Mouse (Mus musculus) MEL (cell line): Measurements from ENCODE around the gene Rsad1. TPM values are rescaled to one million over a fixed set of nuclear protein-coding genes. Genes with fewer than 3 reads are reported as not detected.

Experiments used
- DNase-seq: peaks from one replicate; pipeline ENCODE4 v3.0.0; 2011; ENCODE audit warnings: low read depth, low spot score
- H3K27ac ChIP-seq: 2 replicates; pipeline ENCODE4 v1.5.1; 2012; ENCODE audit warnings: low read depth, mild to moderate bottlenecking, control low read depth, low read length, moderate library complexity; ENCODE audit not compliant: control insufficient read depth
- H3K27me3 ChIP-seq, 2 experiments: fragments of 150-350 bp in 1 of 2; sonication (generic) in 1 of 2; 2 replicates each; pipeline ENCODE4 v1.6.1; 2012; ENCODE audit warnings: low read length in 2 of 2, mild to moderate bottlenecking in 2 of 2, improper control_type of control experiment in 1 of 2, moderate library complexity in 1 of 2; ENCODE audit not compliant: insufficient read depth in 2 of 2, control insufficient read depth in 1 of 2
- H3K36me3 ChIP-seq, 2 experiments: 2 replicates each; pipeline ENCODE4 v1.6.1; 2012 to 2014; ENCODE audit warnings: low read length in 2 of 2, improper control_type of control experiment in 1 of 2, inconsistent platforms in 1 of 2, mild to moderate bottlenecking in 1 of 2; ENCODE audit not compliant: insufficient read depth in 2 of 2, control insufficient read depth in 1 of 2
- H3K4me1 ChIP-seq, 2 experiments: fragments of 150-350 bp in 1 of 2; sonication (generic) in 1 of 2; 2 replicates each; pipeline ENCODE4 v1.6.1; 2012; ENCODE audit warnings: low read length in 2 of 2, improper control_type of control experiment in 1 of 2, mild to moderate bottlenecking in 1 of 2; ENCODE audit not compliant: insufficient read depth in 2 of 2, control insufficient read depth in 1 of 2
- H3K4me3 ChIP-seq, 2 experiments: fragments of 150-350 bp in 1 of 2; sonication (generic) in 1 of 2; 2 replicates each; pipeline ENCODE4 v1.5.1; 2012; ENCODE audit warnings: low read depth in 2 of 2, low read length in 2 of 2, mild to moderate bottlenecking in 2 of 2, moderate library complexity in 2 of 2, control low read depth in 1 of 2, improper control_type of control experiment in 1 of 2; ENCODE audit not compliant: control insufficient read depth in 1 of 2, insufficient read depth in 1 of 2
- H3K79me2 ChIP-seq: 2 replicates; pipeline ENCODE4 v1.6.1; 2012; ENCODE audit warnings: mild to moderate bottlenecking, low read length, moderate library complexity; ENCODE audit not compliant: control insufficient read depth, poor library complexity, insufficient read depth
- H3K9ac ChIP-seq: 2 replicates; pipeline ENCODE4 v1.6.1; 2012; ENCODE audit warnings: low read depth, mild to moderate bottlenecking, control low read depth, low read length, moderate library complexity; ENCODE audit not compliant: control insufficient read depth, poor library complexity, severe bottlenecking
- H3K9me3 ChIP-seq: fragments of 150-350 bp; sonication (generic); replicated peaks from 2 replicates; pipeline ENCODE4 v1.6.1; 2012; ENCODE audit warnings: mild to moderate bottlenecking, low read length, improper control_type of control experiment, moderate library complexity; ENCODE audit not compliant: insufficient read depth
- BHLHE40 ChIP-seq: IDR thresholded peaks from 2 replicates; pipeline ENCODE4 v1.6.1; 2012; ENCODE audit warnings: low read depth, mild to moderate bottlenecking, inconsistent platforms, low read length, improper control_type of control experiment, borderline replicate concordance
- CHD1 ChIP-seq: IDR thresholded peaks from 2 replicates; pipeline ENCODE4 v1.6.1; 2012; ENCODE audit warnings: low read depth, mild to moderate bottlenecking, inconsistent platforms, low read length, improper control_type of control experiment
- E2F4 ChIP-seq: IDR thresholded peaks from 2 replicates; pipeline ENCODE4 v1.6.1; 2011; ENCODE audit warnings: low read depth, low read length, improper control_type of control experiment, borderline replicate concordance
- ETS1 ChIP-seq: IDR thresholded peaks from 2 replicates; pipeline ENCODE4 v1.6.1; 2012; ENCODE audit warnings: low read depth, mild to moderate bottlenecking, inconsistent platforms, low read length, improper control_type of control experiment, moderate library complexity
- GABPA ChIP-seq: IDR thresholded peaks from 2 replicates; pipeline ENCODE4 v1.6.1; 2012; ENCODE audit warnings: low read depth, mild to moderate bottlenecking, inconsistent platforms, low read length, improper control_type of control experiment, moderate library complexity
- GATA1 ChIP-seq: IDR thresholded peaks from 2 replicates; pipeline ENCODE4 v1.6.1; 2011; ENCODE audit warnings: low read depth, low read length, improper control_type of control experiment
- JUND ChIP-seq: IDR thresholded peaks from 2 replicates; pipeline ENCODE4 v1.6.1; 2011; ENCODE audit warnings: low read depth, mild to moderate bottlenecking, improper control_type of control experiment, low read length
- KAT2A ChIP-seq: conservative IDR thresholded peaks from 2 replicates; pipeline ENCODE4 v1.6.1; 2012; ENCODE audit warnings: low read depth, low read length, improper control_type of control experiment, inconsistent platforms
- MAZ ChIP-seq: IDR thresholded peaks from 2 replicates; pipeline ENCODE4 v1.6.1; 2012; ENCODE audit warnings: low read depth, mild to moderate bottlenecking, inconsistent platforms, low read length, improper control_type of control experiment
- MXI1 ChIP-seq: IDR thresholded peaks from 2 replicates; pipeline ENCODE4 v1.6.1; 2011; ENCODE audit warnings: mild to moderate bottlenecking, low read depth, low read length, improper control_type of control experiment
- MYC ChIP-seq: IDR thresholded peaks from 2 replicates; pipeline ENCODE4 v1.6.1; 2011; ENCODE audit warnings: low read depth, mild to moderate bottlenecking, low read length, improper control_type of control experiment, moderate library complexity
- POLR2AphosphoS2 ChIP-seq: IDR thresholded peaks from 2 replicates; pipeline ENCODE4 v1.6.1; 2011; ENCODE audit warnings: low read length, improper control_type of control experiment
- POLR2AphosphoS5 ChIP-seq: IDR thresholded peaks from 2 replicates; pipeline ENCODE4 v1.6.1; 2012; ENCODE audit warnings: low read depth, borderline replicate concordance, mild to moderate bottlenecking, inconsistent platforms, low read length, moderate library complexity, mixed read lengths
- RAD21 ChIP-seq: IDR thresholded peaks from 2 replicates; pipeline ENCODE4 v1.6.1; 2011; ENCODE audit warnings: mild to moderate bottlenecking, low read depth, low read length, improper control_type of control experiment
- RCOR1 ChIP-seq: IDR thresholded peaks from 2 replicates; pipeline ENCODE4 v1.6.1; 2012; ENCODE audit warnings: low read depth, mild to moderate bottlenecking, inconsistent platforms, low read length, improper control_type of control experiment
- SIN3A ChIP-seq: IDR thresholded peaks from 2 replicates; pipeline ENCODE4 v1.6.1; 2012; ENCODE audit warnings: low read length, improper control_type of control experiment, inconsistent platforms
- TAL1 ChIP-seq: IDR thresholded peaks from 2 replicates; pipeline ENCODE4 v1.6.1; 2012; ENCODE audit warnings: mild to moderate bottlenecking, inconsistent platforms, low read length, moderate library complexity, mixed read lengths
- USF1 ChIP-seq: IDR thresholded peaks from 2 replicates; pipeline ENCODE4 v1.6.1; 2014; ENCODE audit warnings: low read depth, mild to moderate bottlenecking, inconsistent platforms, low read length, improper control_type of control experiment, moderate library complexity
- USF2 ChIP-seq, 2 experiments: IDR thresholded peaks; 2 replicates each; pipeline ENCODE4 v1.6.1; 2011 to 2012; ENCODE audit warnings: improper control_type of control experiment in 2 of 2, low read length in 2 of 2, borderline replicate concordance in 1 of 2, inconsistent platforms in 1 of 2, low read depth in 1 of 2, mild to moderate bottlenecking in 1 of 2; ENCODE audit not compliant: insufficient read depth in 1 of 2
- ZNF384 ChIP-seq: IDR thresholded peaks from 2 replicates; pipeline ENCODE4 v1.6.1; 2012; ENCODE audit warnings: low read depth, mild to moderate bottlenecking, inconsistent platforms, low read length, improper control_type of control experiment
- polyA plus RNA-seq, 2 experiments: library from polyadenylated mRNA; stranded (reverse) in 1 of 2; unstranded in 1 of 2; fragments of >175 nt in 1 of 2; fragments of >200 nt in 1 of 2; gene quantifications; 2 replicates each; pipeline versions ENCODE4 v1.2.1 to v1.2.4; 2012; ENCODE audit warnings: low replicate concordance in 2 of 2, low read depth in 1 of 2; ENCODE audit not compliant: insufficient read length in 2 of 2, insufficient read depth in 1 of 2, missing spikeins in 1 of 2
- total RNA-seq: library from RNA; depleted of rRNA; stranded (reverse); fragments of 300-350 nt; gene quantifications from 2 replicates; pipeline ENCODE4 v1.2.3, GENCODE M21; 2012

Rsad1 gene
- total and polyA plus RNA-seq, 3 experiments: 24.0 to 28.7 TPM; not detected in 1

- H3K27ac ChIP-seq: no peak overlapping the region
- no peaks in the 10 kb centered on the region for H3K4me1 ChIP-seq
- H3K9me3 ChIP-seq: no peaks in the 10 kb centered on the region
- no peaks in the 10 kb centered on the region for H3K36me3 ChIP-seq
- H3K4me3 ChIP-seq: no peak overlapping the region
- TF ChIP-seq JUND: no peak
- TF ChIP-seq POLR2AphosphoS5: no peak
- TF ChIP-seq CHD1: no peak
- TF ChIP-seq USF1: no peak
- TF ChIP-seq MXI1: no peak
- no peak for TF ChIP-seq E2F4
- no peak for TF ChIP-seq ETS1
- TF ChIP-seq KAT2A: no peak
- no peak for TF ChIP-seq USF2 (IDR thresholded peaks at IDR 0.05; ENCODE audit: borderline replicate concordance in 1 of 2, insufficient read depth in 1 of 2, low read depth in 1 of 2, low read length in 2 of 2)
- no peak for TF ChIP-seq RCOR1
- TF ChIP-seq GATA1: no peak
- TF ChIP-seq ZNF384: no peak
- no peak for TF ChIP-seq MYC
- TF ChIP-seq GABPA: no peak
- no peak for DNase-seq
- H3K9ac ChIP-seq: no peak overlapping the region
- no peaks in the 10 kb centered on the region for H3K27me3 ChIP-seq
- H3K79me2 ChIP-seq: no peaks in the 10 kb centered on the region
Observed at GRCm38 (mm10) chr11:94563383-94563782, 14.3 kb upstream of the Rsad1 start.

GRCm38 (mm10) chr11:94558226-94558625 is 9.2 kb upstream of the Rsad1 start:
- TF ChIP-seq TAL1: no peak
- no peak for TF ChIP-seq MAZ
- TF ChIP-seq RAD21: no peak
- no peak for TF ChIP-seq E2F4
- no peak for TF ChIP-seq POLR2AphosphoS2
- no peak for TF ChIP-seq BHLHE40
- TF ChIP-seq SIN3A: no peak
- TF ChIP-seq JUND: no peak
- TF ChIP-seq CHD1: no peak
- H3K4me1 ChIP-seq: no peaks in the 10 kb centered on the region
- no peaks in the 10 kb centered on the region for H3K36me3 ChIP-seq

More at GRCm38 (mm10) chr11:94558226-94558625, 9.2 kb upstream of the Rsad1 start:
- no peak for DNase-seq
- H3K79me2 ChIP-seq: no peaks in the 10 kb centered on the region
- H3K27me3 ChIP-seq: no peaks in the 10 kb centered on the region
- H3K9ac ChIP-seq: no peak overlapping the region
- H3K4me3 ChIP-seq: no peak overlapping the region
- no peak overlapping the region for H3K27ac ChIP-seq
- H3K9me3 ChIP-seq: no peaks in the 10 kb centered on the region
